Mouse (Mus musculus): ENCODE data around the gene Slc39a3.
"Not testable (repeated sequence)": the region's sequence is repeated elsewhere in the genome, so short reads cannot be mapped to it uniquely, and the experiment has no call there.

Slc39a3 gene

GRCm38 (mm10) chr10:81045246-81045645 lies 8.0 kb upstream of the Slc39a3 start:
- not testable (repeated sequence) for DNase-seq (ENCODE audit: low read depth)

- peak; percentile 71 for DNase-seq (ENCODE audit: low read depth)
Observed at GRCm38 (mm10) chr10:81041458-81042175, 4.4 kb upstream of the Slc39a3 start.

- peak; percentile 49 for DNase-seq (ENCODE audit: low read depth)
Observed at GRCm38 (mm10) chr10:81036251-81036650, 975 bp downstream of the Slc39a3 start.

GRCm38 (mm10) chr10:81033586-81033985 lies 3.6 kb downstream of the Slc39a3 start:
- no peak for DNase-seq (ENCODE audit: low read depth)

- DNase-seq (ENCODE audit: low read depth), result no peak
Observed at GRCm38 (mm10) chr10:81029031-81029430, 8.2 kb downstream of the Slc39a3 start.

- DNase-seq (ENCODE audit: low read depth), result no peak
Observed at GRCm38 (mm10) chr10:81028219-81028618, 9.0 kb downstream of the Slc39a3 start.

- DNase-seq (ENCODE audit: low read depth), result no peak
Observed at GRCm38 (mm10) chr10:81027331-81027730, 9.9 kb downstream of the Slc39a3 start.

GRCm38 (mm10) chr10:81026857-81027256 lies 10.4 kb downstream of the Slc39a3 start:
- no peak for DNase-seq (ENCODE audit: low read depth)

GRCm38 (mm10) chr10:81025639-81026275 lies 11.5 kb downstream of the Slc39a3 start, which contains the start of gene Diras1:
Gene Diras1, minus strand, starts transcription at chr10:81025662.
- DNase-seq (ENCODE audit: low read depth), result no peak

GRCm38 (mm10) chr10:81025047-81025621 lies 12.1 kb downstream of the Slc39a3 start:
- DNase-seq (ENCODE audit: low read depth), result no peak

- DNase-seq (ENCODE audit: low read depth), result no peak
Observed at GRCm38 (mm10) chr10:81024346-81024937, 12.8 kb downstream of the Slc39a3 start.

- no peak for DNase-seq (ENCODE audit: low read depth)
Observed at GRCm38 (mm10) chr10:81022744-81023143, 14.5 kb downstream of the Slc39a3 start.

- no peak for DNase-seq (ENCODE audit: low read depth)
Observed at GRCm38 (mm10) chr10:81021547-81022110, 15.6 kb downstream of the Slc39a3 start.

GRCm38 (mm10) chr10:81020207-81020606 lies 17.0 kb downstream of the Slc39a3 start:
- no peak for DNase-seq (ENCODE audit: low read depth)

- no peak for DNase-seq (ENCODE audit: low read depth)
Observed at GRCm38 (mm10) chr10:81019687-81020086, 17.5 kb downstream of the Slc39a3 start.

- peak; percentile 62 for DNase-seq (ENCODE audit: low read depth)
Observed at GRCm38 (mm10) chr10:81018326-81018725, 18.9 kb downstream of the Slc39a3 start.

GRCm38 (mm10) chr10:81016645-81017044 lies 20.6 kb downstream of the Slc39a3 start:
- DNase-seq (ENCODE audit: low read depth), result peak; percentile 60

GRCm38 (mm10) chr10:81015666-81016065 lies 21.6 kb downstream of the Slc39a3 start:
- DNase-seq (ENCODE audit: low read depth), result no peak

GRCm38 (mm10) chr10:81014393-81015384 lies 22.5 kb downstream of the Slc39a3 start, which contains the start of gene Gng7:
Gene Gng7, minus strand, starts transcription at chr10:81014945.
- DNase-seq (ENCODE audit: low read depth), result peak; percentile 96

- DNase-seq (ENCODE audit: low read depth), result no peak
Observed at GRCm38 (mm10) chr10:81010851-81011250, 26.4 kb downstream of the Slc39a3 start.

GRCm38 (mm10) chr10:81007240-81007639 lies 30.0 kb downstream of the Slc39a3 start:
- no peak for DNase-seq (ENCODE audit: low read depth)

Data from c-Kit-positive CD71-negative TER-119-negative erythroid progenitor cells, embryonic 14.5 days (primary cell).